Mouse (Mus musculus) hindbrain, embryonic 11.5 days (tissue): ENCODE measurements around the gene Fchsd2. TPM values are rescaled to one million over a fixed set of nuclear protein-coding genes. Genes with fewer than 3 reads are reported as not detected.

Source experiments
- ATAC-seq: fragments of 200-750 bp; cut with Nextera tagmentation; 2 replicates; pipeline ENCODE4 v1.8.0; 2017; ENCODE audit warnings: mild to moderate bottlenecking, moderate TSS enrichment, moderate library complexity; ENCODE audit not compliant: low FRiP score
- DNase-seq: peaks from one replicate; pipeline ENCODE4 v3.0.0-alpha.2; 2015; ENCODE audit warnings: low spot score
- H3K27ac ChIP-seq: fragments of 300-500 bp; sonication (generic); 2 replicates; pipeline ENCODE4 v1.5.1; 2014; ENCODE audit warnings: mild to moderate bottlenecking, low read depth, low read length
- H3K27me3 ChIP-seq: fragments of 300-500 bp; sonication (generic); 2 replicates; pipeline ENCODE4 v1.6.1; 2014; ENCODE audit warnings: mild to moderate bottlenecking, low read length, moderate library complexity, mixed read lengths; ENCODE audit not compliant: control insufficient read depth, insufficient read depth
- H3K36me3 ChIP-seq: fragments of 300-500 bp; sonication (generic); 2 replicates; pipeline ENCODE4 v1.6.1; 2014; ENCODE audit warnings: mild to moderate bottlenecking, low read length, moderate library complexity, mixed read lengths; ENCODE audit not compliant: control insufficient read depth, insufficient read depth
- H3K4me1 ChIP-seq: fragments of 300-500 bp; sonication (generic); replicated peaks from 2 replicates; pipeline ENCODE4 v1.6.1; 2014; ENCODE audit warnings: low read length, mixed read lengths; ENCODE audit not compliant: control insufficient read depth, insufficient read depth
- H3K4me2 ChIP-seq: fragments of 300-500 bp; sonication (generic); replicated peaks from 2 replicates; pipeline ENCODE4 v1.6.1; 2014; ENCODE audit warnings: mild to moderate bottlenecking, low read depth, low read length
- H3K4me3 ChIP-seq: fragments of 300-500 bp; sonication (generic); 2 replicates; pipeline ENCODE4 v1.5.1; 2014; ENCODE audit warnings: low read depth, low read length
- H3K9ac ChIP-seq: fragments of 300-500 bp; sonication (generic); 2 replicates; pipeline ENCODE4 v1.6.1; 2014; ENCODE audit warnings: low read depth, low read length
- H3K9me3 ChIP-seq: fragments of 300-500 bp; sonication (generic); 2 replicates; pipeline ENCODE4 v1.6.1; 2016; ENCODE audit warnings: low read length; ENCODE audit not compliant: control insufficient read depth
- WGBS: fragments of 180-500 bp; shearing (Covaris S2); extraction: QIAGEN DNeasy Blood & Tissue Kit; methylation state at CpG from one replicate; pipeline ENCODE4 v1.1.7; 2014; 5-methylcytosine and 5-hydroxymethylcytosine counted together
- polyA plus RNA-seq: library from polyadenylated mRNA; unstranded; fragments of >200 nt; fragmentation: Nextera tagmentation; extraction: Ambion mirVana; gene quantifications from 2 replicates; pipeline ENCODE4 v1.2.1, GENCODE M21; 2014

Gene Fchsd2
- polyA plus RNA-seq, 1 experiment from 2014 or later, result 34.5 TPM

GRCm38 (mm10) chr7:101223501-101223900, 130.8 kb downstream of the Fchsd2 start:
- DNase-seq (no peak), ATAC-seq (no peak)
- no peak overlapping the region for H3K27ac ChIP-seq
- H3K36me3 ChIP-seq, result no peaks in the 10 kb centered on the region
- no peak overlapping the region for H3K9ac ChIP-seq
- no peaks in the 10 kb centered on the region for H3K27me3 ChIP-seq
- H3K4me2 ChIP-seq, result no peak overlapping the region
- H3K4me1 ChIP-seq, result no peaks in the 10 kb centered on the region
- WGBS, result 94% methylated on average over 2 of the region's 2 CpGs
- no peaks in the 10 kb centered on the region for H3K9me3 ChIP-seq
- no peak overlapping the region for H3K4me3 ChIP-seq

- no peak overlapping the region for H3K27ac ChIP-seq
- DNase-seq, result no peak
These were observed 136.7 kb downstream of the Fchsd2 start for GRCm38 (mm10) chr7:101229336-101229735.

GRCm38 (mm10) chr7:101231458-101231857, 138.8 kb downstream of the Fchsd2 start:
- DNase-seq, result peak; percentile 50
- Histone ChIP-seq H3K4me3 (no peak overlapping the region), H3K9ac (no peak overlapping the region), H3K4me1 (no peaks in the 10 kb centered on the region), H3K27me3 (no peaks in the 10 kb centered on the region), H3K4me2 (no peak overlapping the region), H3K27ac (no peak overlapping the region), H3K9me3 (no peaks in the 10 kb centered on the region), H3K36me3 (no peaks in the 10 kb centered on the region)
- no peak for ATAC-seq
- WGBS, result 64% methylated on average over 1 of the region's 2 CpGs

More at GRCm38 (mm10) chr7:101229336-101229735, 136.7 kb downstream of the Fchsd2 start:
- no peak overlapping the region for H3K4me2 ChIP-seq
- no peak overlapping the region for H3K9ac ChIP-seq
- no peaks in the 10 kb centered on the region for H3K27me3 ChIP-seq
- H3K36me3 ChIP-seq, result no peaks in the 10 kb centered on the region
- H3K4me3 ChIP-seq, result no peak overlapping the region
- no peak for ATAC-seq
- WGBS, result 75% methylated on average over 1 of the region's 1 CpGs
- H3K4me1 ChIP-seq, result no peaks in the 10 kb centered on the region
- H3K9me3 ChIP-seq, result no peaks in the 10 kb centered on the region

- Histone ChIP-seq H3K4me2 (no peak overlapping the region), H3K4me1 (no peaks in the 10 kb centered on the region), H3K9ac (no peak overlapping the region), H3K9me3 (no peaks in the 10 kb centered on the region), H3K4me3 (no peak overlapping the region), H3K27me3 (no peaks in the 10 kb centered on the region), H3K36me3 (no peaks in the 10 kb centered on the region), H3K27ac (no peak overlapping the region)
- DNase-seq, result no peak
- no peak for ATAC-seq
- 61% methylated on average over 3 of the region's 3 CpGs for WGBS
These were observed 140.1 kb downstream of the Fchsd2 start for GRCm38 (mm10) chr7:101232716-101233115.

GRCm38 (mm10) chr7:101236712-101237473, 144.2 kb downstream of the Fchsd2 start:
- H3K4me1 ChIP-seq, result no peaks in the 10 kb centered on the region
- ATAC-seq (no peak), DNase-seq (no peak)
- no peaks in the 10 kb centered on the region for H3K36me3 ChIP-seq
- 78% methylated on average over 8 of the region's 8 CpGs for WGBS
- H3K27me3 ChIP-seq, result no peaks in the 10 kb centered on the region
- no peaks in the 10 kb centered on the region for H3K9me3 ChIP-seq
- H3K9ac ChIP-seq, result no peak overlapping the region
- no peak overlapping the region for H3K4me2 ChIP-seq
- H3K4me3 ChIP-seq, result no peak overlapping the region
- no peak overlapping the region for H3K27ac ChIP-seq

GRCm38 (mm10) chr7:101248760-101249159, 156.1 kb downstream of the Fchsd2 start:
- WGBS, result 95% methylated on average over 4 of the region's 4 CpGs
- peaks cover 2% of the 10 kb centered on the region; the same call in 1 of the 2 replicates for H3K36me3 ChIP-seq
- DNase-seq, result no peak
- H3K27ac ChIP-seq, result no peak overlapping the region
- H3K9ac ChIP-seq, result no peak overlapping the region
- H3K9me3 ChIP-seq, result no peaks in the 10 kb centered on the region
- H3K4me3 ChIP-seq, result no peak overlapping the region
- H3K27me3 ChIP-seq, result no peaks in the 10 kb centered on the region
- no peaks in the 10 kb centered on the region for H3K4me1 ChIP-seq
- ATAC-seq, result no peak
- no peak overlapping the region for H3K4me2 ChIP-seq

GRCm38 (mm10) chr7:101249173-101249572, 156.5 kb downstream of the Fchsd2 start:
- Histone ChIP-seq H3K36me3 (peaks cover 2% of the 10 kb centered on the region; the same call in 1 of the 2 replicates), H3K4me3 (no peak overlapping the region), H3K4me2 (no peak overlapping the region), H3K9me3 (no peaks in the 10 kb centered on the region), H3K4me1 (no peaks in the 10 kb centered on the region), H3K27ac (no peak overlapping the region), H3K27me3 (no peaks in the 10 kb centered on the region), H3K9ac (no peak overlapping the region)
- DNase-seq (no peak), ATAC-seq (no peak)
- 85% methylated on average over 2 of the region's 2 CpGs for WGBS

- 62% methylated on average over 2 of the region's 2 CpGs for WGBS
- no peak overlapping the region for H3K9ac ChIP-seq
- no peaks in the 10 kb centered on the region for H3K9me3 ChIP-seq
- no peak overlapping the region for H3K4me2 ChIP-seq
- H3K36me3 ChIP-seq, result peaks cover 2% of the 10 kb centered on the region; the same call in 1 of the 2 replicates
- H3K27ac ChIP-seq, result no peak overlapping the region
- H3K4me3 ChIP-seq, result no peak overlapping the region
- no peaks in the 10 kb centered on the region for H3K4me1 ChIP-seq
- DNase-seq (no peak), ATAC-seq (no peak)
- H3K27me3 ChIP-seq, result no peaks in the 10 kb centered on the region
These were observed 160.4 kb downstream of the Fchsd2 start for GRCm38 (mm10) chr7:101253071-101253470.

- 0 out of 2 replicates have a peak, but pooled peaks cover 2% of the 10 kb centered on the region for H3K36me3 ChIP-seq
- DNase-seq (no peak), ATAC-seq (no peak)
- no peak overlapping the region for H3K9ac ChIP-seq
- no peaks in the 10 kb centered on the region for H3K4me1 ChIP-seq
- H3K4me2 ChIP-seq, result no peak overlapping the region
- H3K9me3 ChIP-seq, result no peaks in the 10 kb centered on the region
- no peak overlapping the region for H3K27ac ChIP-seq
- no peaks in the 10 kb centered on the region for H3K27me3 ChIP-seq
- H3K4me3 ChIP-seq, result no peak overlapping the region
These were observed 165.8 kb downstream of the Fchsd2 start for GRCm38 (mm10) chr7:101258482-101258881.
